ENCODE assay signal across 11 mouse cellular contexts in genomic region chr13:40736107-40736780, GRCm38 (mm10). TPM values are rescaled to one million over a fixed set of nuclear protein-coding genes. Genes with fewer than 3 reads are reported as not detected.
DNase-seq lines count a peak whose midpoint lies in the region; ATAC-seq lines count a peak whose summit lies in the region.
"Had no signal": no experiment of that assay in that cellular context is flagged by ENCODE, and none has a peak within 500 bp of the region (broad histone marks: within the 10 kb centered on the region; RNA-seq: fewer than 3 reads in every experiment).

No protein-coding gene starts in this region.

- DNase-seq in heart, postnatal 25 days (ENCODE audit: low spot score): no peak
- peak; percentile 84 for DNase-seq in 3134 (ENCODE audit: extremely low read depth, insufficient read length, low spot score)
- DNase-seq in embryo, embryonic 9.5 days (ENCODE audit: extremely low spot score): peak; percentile 49
- DNase-seq in testis, postnatal 10 days (ENCODE audit: low spot score): no peak
- DNase-seq in cerebellum, adult 9-10 months: no peak

- ATAC-seq in heart, embryonic 16.5 days (replicated peaks; ENCODE audit: extremely low read depth, insufficient read depth, low FRiP score): no peak
- no peak for ATAC-seq in limb, embryonic 13.5 days (ENCODE audit: low FRiP score, low read depth)
- no peak for ATAC-seq in granulocyte monocyte progenitor cell, adult 5-6 weeks (replicated peaks; ENCODE audit: poor library complexity, severe bottlenecking)

- H3K4me3 ChIP-seq in heart, embryonic 16.5 days (ENCODE audit: low read length): peak overlapping the region; percentile 33
- H3K4me3 ChIP-seq in limb, embryonic 13.5 days: peak overlapping the region; percentile 25
- H3K4me3 ChIP-seq: left cerebral cortex, adult 2 months had no signal

- H3K27ac ChIP-seq in heart, embryonic 16.5 days (ENCODE audit: low read length): no peak overlapping the region
- no peak overlapping the region for H3K27ac ChIP-seq in limb, embryonic 13.5 days
- H3K27ac ChIP-seq: left cerebral cortex, adult 2 months had no signal

- intact Hi-C loops in heart, postnatal 25 days (cut with DNase I): no loop called here

- H3K9ac ChIP-seq in heart, embryonic 16.5 days (ENCODE audit: low read length): no peak overlapping the region
- H3K9ac ChIP-seq in limb, embryonic 13.5 days: peak overlapping the region; percentile 46; the same call in 1 of the 2 replicates

- H3K4me1 ChIP-seq in heart, embryonic 16.5 days (ENCODE audit: control insufficient read depth, insufficient read depth, low read length): peaks cover 16% of the 10 kb centered on the region
- peaks cover 35% of the 10 kb centered on the region for H3K4me1 ChIP-seq in limb, embryonic 13.5 days

- no peaks in the 10 kb centered on the region for H3K9me3 ChIP-seq in heart, embryonic 16.5 days (replicated peaks; ENCODE audit: control insufficient read depth, low read length)
- H3K9me3 ChIP-seq in limb, embryonic 13.5 days: no peaks in the 10 kb centered on the region

- peak overlapping the region; percentile 14; the same call in 1 of the 2 replicates for H3K4me2 ChIP-seq in heart, embryonic 16.5 days (ENCODE audit: low read depth, low read length)
- H3K4me2 ChIP-seq in limb, embryonic 13.5 days (replicated peaks): peak overlapping the region; percentile 47

- H3K27me3 ChIP-seq in heart, embryonic 16.5 days (ENCODE audit: control insufficient read depth, insufficient read depth, low read length): peaks cover 92% of the 10 kb centered on the region
- H3K27me3 ChIP-seq in limb, embryonic 13.5 days: peaks cover 96% of the 10 kb centered on the region

- 32% methylated on average over 19 of the region's 19 CpGs for WGBS in heart, embryonic 16.5 days
- WGBS in limb, embryonic 13.5 days: 10% methylated on average over 19 of the region's 19 CpGs

- H3K36me3 ChIP-seq in heart, embryonic 16.5 days (ENCODE audit: control insufficient read depth, insufficient read depth): no peaks in the 10 kb centered on the region
- H3K36me3 ChIP-seq in limb, embryonic 13.5 days: no peaks in the 10 kb centered on the region
- H3K36me3 ChIP-seq: G1E had no signal

RNA-seq across cellular contexts. Expression of gene Tfap2a, which starts 1.9 kb away (rescaled TPM):
- polyA plus RNA-seq in heart, embryonic 16.5 days (2015; fragmentation: Nextera tagmentation; extraction: Ambion mirVana): 0.05 and 0.07 TPM in 2 replicates
- total RNA-seq in heart, postnatal 25 days (2021): under 1 TPM; 0.14 to 0.23 TPM
- 8.3 and 9.5 TPM in 2 replicates for polyA plus RNA-seq in limb, embryonic 13.5 days (2015; fragmentation: Nextera tagmentation; extraction: Ambion mirVana)
- total RNA-seq in granulocyte monocyte progenitor cell, adult 5-6 weeks (2014; fragmentation: Nextera tagmentation): not detected in 2 replicates
- total RNA-seq in granulocyte monocyte progenitor cell, adult 5-6 weeks (2017): not detected in 2 replicates
- total RNA-seq: hematopoietic stem cell, adult 5-6 weeks had no signal

Comparison
In these comparisons a context has a peak if more than half of its experiments do, and no peak if none do; other contexts are left out.
1. DNase-seq: peak in 3134 (single experiment) and embryo, embryonic 9.5 days (single experiment); none in heart, postnatal 25 days (single experiment), testis, postnatal 10 days (single experiment) and cerebellum, adult 9-10 months (single experiment).